Mouse (Mus musculus): ENCODE data around the gene Arap1. TPM values are rescaled to one million over a fixed set of nuclear protein-coding genes. Genes with fewer than 3 reads are reported as not detected.

Arap1 gene
- polyA plus RNA-seq, 1 experiment from 2014 or later = 11.6 TPM

GRCm38 (mm10) chr7:101374155-101374554, 26.3 kb downstream of the Arap1 start:
- Histone ChIP-seq H3K36me3 (no peaks in the 10 kb centered on the region), H3K9ac (0 out of 2 replicates have a peak overlapping the region, but pooled peaks have one; percentile 31), H3K4me1 (replicated peaks) (peaks cover 20% of the 10 kb centered on the region), H3K27ac (no peak overlapping the region), H3K4me2 (no peak overlapping the region), H3K27me3 (no peaks in the 10 kb centered on the region), H3K9me3 (no peaks in the 10 kb centered on the region), H3K4me3 (no peak overlapping the region)
- ATAC-seq (ENCODE audit: low FRiP score) = peak; percentile 77

GRCm38 (mm10) chr7:101376701-101377340, 29.0 kb downstream of the Arap1 start:
- WGBS = 69% methylated on average over 10 of the region's 10 CpGs
- H3K4me2 ChIP-seq = no peak overlapping the region
- H3K9ac ChIP-seq = no peak overlapping the region
- H3K4me1 ChIP-seq (replicated peaks) = peaks cover 20% of the 10 kb centered on the region
- H3K27ac ChIP-seq = no peak overlapping the region
- H3K36me3 ChIP-seq = no peaks in the 10 kb centered on the region
- H3K4me3 ChIP-seq = no peak overlapping the region
- peak; percentile 43; the same call in 1 of the 2 replicates for ATAC-seq (ENCODE audit: low FRiP score)
- H3K9me3 ChIP-seq = no peaks in the 10 kb centered on the region
- no peaks in the 10 kb centered on the region for H3K27me3 ChIP-seq

GRCm38 (mm10) chr7:101377741-101378262, 29.9 kb downstream of the Arap1 start:
- Histone ChIP-seq H3K9me3 (no peaks in the 10 kb centered on the region), H3K9ac (peak overlapping the region; percentile 29; the same call in 1 of the 2 replicates), H3K4me1 (replicated peaks) (peaks cover 25% of the 10 kb centered on the region), H3K36me3 (no peaks in the 10 kb centered on the region), H3K27ac (no peak overlapping the region), H3K27me3 (no peaks in the 10 kb centered on the region), H3K4me2 (0 out of 2 replicates have a peak overlapping the region, but pooled peaks have one; percentile 8), H3K4me3 (no peak overlapping the region)
- 39% methylated on average over 7 of the region's 7 CpGs for WGBS
- ATAC-seq (ENCODE audit: low FRiP score) = no peak

GRCm38 (mm10) chr7:101378285-101378684, 30.4 kb downstream of the Arap1 start:
- no peak overlapping the region for H3K4me2 ChIP-seq
- no peak overlapping the region for H3K4me3 ChIP-seq
- H3K27me3 ChIP-seq = no peaks in the 10 kb centered on the region
- peaks cover 26% of the 10 kb centered on the region for H3K4me1 ChIP-seq (replicated peaks)
- no peaks in the 10 kb centered on the region for H3K36me3 ChIP-seq
- WGBS = 77% methylated on average over 3 of the region's 3 CpGs
- no peak overlapping the region; the same call in 1 of the 2 replicates for H3K9ac ChIP-seq
- ATAC-seq (ENCODE audit: low FRiP score) = no peak
- no peak overlapping the region for H3K27ac ChIP-seq
- no peaks in the 10 kb centered on the region for H3K9me3 ChIP-seq

GRCm38 (mm10) chr7:101378796-101379465, 31.1 kb downstream of the Arap1 start:
- WGBS = 60% methylated on average over 5 of the region's 5 CpGs
- no peaks in the 10 kb centered on the region for H3K27me3 ChIP-seq
- H3K4me2 ChIP-seq = no peak overlapping the region
- ATAC-seq (ENCODE audit: low FRiP score) = no peak
- H3K4me1 ChIP-seq (replicated peaks) = peaks cover 25% of the 10 kb centered on the region
- no peak overlapping the region for H3K4me3 ChIP-seq
- no peak overlapping the region for H3K9ac ChIP-seq
- H3K9me3 ChIP-seq = no peaks in the 10 kb centered on the region
- no peaks in the 10 kb centered on the region for H3K36me3 ChIP-seq
- H3K27ac ChIP-seq = no peak overlapping the region

GRCm38 (mm10) chr7:101379732-101380131, 31.9 kb downstream of the Arap1 start:
- Histone ChIP-seq H3K9me3 (no peaks in the 10 kb centered on the region), H3K9ac (no peak overlapping the region), H3K36me3 (no peaks in the 10 kb centered on the region), H3K4me2 (no peak overlapping the region), H3K4me1 (replicated peaks) (peaks cover 23% of the 10 kb centered on the region), H3K27me3 (no peaks in the 10 kb centered on the region), H3K27ac (no peak overlapping the region), H3K4me3 (no peak overlapping the region)
- 76% methylated on average over 2 of the region's 2 CpGs for WGBS
- ATAC-seq (ENCODE audit: low FRiP score) = no peak

- ATAC-seq (ENCODE audit: low FRiP score) = no peak
- no peak overlapping the region for H3K27ac ChIP-seq
- no peaks in the 10 kb centered on the region for H3K27me3 ChIP-seq
- H3K9me3 ChIP-seq = no peaks in the 10 kb centered on the region
- no peak overlapping the region for H3K4me3 ChIP-seq
- 86% methylated on average over 6 of the region's 6 CpGs for WGBS
- H3K4me1 ChIP-seq (replicated peaks) = peaks cover 31% of the 10 kb centered on the region
- H3K9ac ChIP-seq = no peak overlapping the region
- H3K4me2 ChIP-seq = no peak overlapping the region
- no peaks in the 10 kb centered on the region for H3K36me3 ChIP-seq
These were observed 33.6 kb downstream of the Arap1 start for GRCm38 (mm10) chr7:101381512-101381911.

- H3K4me3 ChIP-seq = no peak overlapping the region
- H3K4me1 ChIP-seq (replicated peaks) = peaks cover 25% of the 10 kb centered on the region
- no peaks in the 10 kb centered on the region for H3K27me3 ChIP-seq
- H3K9ac ChIP-seq = no peak overlapping the region
- no peak overlapping the region for H3K27ac ChIP-seq
- 66% methylated on average over 8 of the region's 8 CpGs for WGBS
- H3K4me2 ChIP-seq = no peak overlapping the region
- H3K36me3 ChIP-seq = no peaks in the 10 kb centered on the region
- no peaks in the 10 kb centered on the region for H3K9me3 ChIP-seq
- ATAC-seq (ENCODE audit: low FRiP score) = no peak
These were observed 34.5 kb downstream of the Arap1 start for GRCm38 (mm10) chr7:101382378-101382777.

- WGBS = 81% methylated on average over 3 of the region's 3 CpGs
- Histone ChIP-seq H3K9me3 (no peaks in the 10 kb centered on the region), H3K4me3 (no peak overlapping the region), H3K27ac (no peak overlapping the region), H3K27me3 (no peaks in the 10 kb centered on the region), H3K4me1 (replicated peaks) (0 out of 2 replicates have a peak, but pooled peaks cover 15% of the 10 kb centered on the region), H3K36me3 (no peaks in the 10 kb centered on the region), H3K4me2 (no peak overlapping the region), H3K9ac (no peak overlapping the region)
- ATAC-seq (ENCODE audit: low FRiP score) = no peak
These were observed 35.9 kb downstream of the Arap1 start for GRCm38 (mm10) chr7:101383756-101384155.

- 0 out of 2 replicates have a peak, but pooled peaks cover 15% of the 10 kb centered on the region for H3K4me1 ChIP-seq (replicated peaks)
- H3K4me3 ChIP-seq = no peak overlapping the region
- H3K4me2 ChIP-seq = no peak overlapping the region
- no peak overlapping the region for H3K9ac ChIP-seq
- no peaks in the 10 kb centered on the region for H3K36me3 ChIP-seq
- no peaks in the 10 kb centered on the region for H3K27me3 ChIP-seq
- WGBS = 67% methylated on average over 10 of the region's 10 CpGs
- no peak for ATAC-seq (ENCODE audit: low FRiP score)
- H3K27ac ChIP-seq = no peak overlapping the region
- no peaks in the 10 kb centered on the region for H3K9me3 ChIP-seq
These were observed 37.1 kb downstream of the Arap1 start for GRCm38 (mm10) chr7:101384931-101385330.

GRCm38 (mm10) chr7:101385331-101385733, 37.5 kb downstream of the Arap1 start:
- Histone ChIP-seq H3K9me3 (no peaks in the 10 kb centered on the region), H3K9ac (no peak overlapping the region), H3K4me2 (no peak overlapping the region), H3K27ac (no peak overlapping the region), H3K4me3 (no peak overlapping the region), H3K27me3 (no peaks in the 10 kb centered on the region), H3K36me3 (no peaks in the 10 kb centered on the region), H3K4me1 (replicated peaks) (0 out of 2 replicates have a peak, but pooled peaks cover 15% of the 10 kb centered on the region)
- 47% methylated on average over 6 of the region's 6 CpGs for WGBS
- ATAC-seq (ENCODE audit: low FRiP score) = no peak

GRCm38 (mm10) chr7:101385866-101386452, 38.1 kb downstream of the Arap1 start:
- Histone ChIP-seq H3K27me3 (no peaks in the 10 kb centered on the region), H3K9me3 (no peaks in the 10 kb centered on the region), H3K27ac (no peak overlapping the region), H3K36me3 (no peaks in the 10 kb centered on the region), H3K9ac (no peak overlapping the region), H3K4me3 (no peak overlapping the region), H3K4me1 (replicated peaks) (0 out of 2 replicates have a peak, but pooled peaks cover 19% of the 10 kb centered on the region), H3K4me2 (no peak overlapping the region)
- ATAC-seq (ENCODE audit: low FRiP score) = 0 out of 2 replicates have a peak, but pooled peaks have one; percentile 25
- WGBS = 61% methylated on average over 10 of the region's 10 CpGs

Measured in hindbrain, embryonic 13.5 days (tissue).